Mouse (Mus musculus): ENCODE measurements at regions not wholly inside any gene's neighbourhood (a gene's known extent, or its start where the extent isn't known, plus 50 kb on each side); places are given as distances from the start of the nearest gene placed in this dataset.

GRCm38 (mm10) chr4:40374213-40374612 is 95.0 kb upstream of the Ndufb6 start:
- no peaks in the 10 kb centered on the region for H3K4me1 ChIP-seq (ENCODE audit: insufficient read depth, low read length)
- no peak overlapping the region for H3K4me2 ChIP-seq (ENCODE audit: low read depth, low read length, poor library complexity, severe bottlenecking)
- H3K27me3 ChIP-seq (ENCODE audit: insufficient read depth, low read length) = no peaks in the 10 kb centered on the region
- WGBS = 87% methylated on average over 2 of the region's 2 CpGs
- no peak for ATAC-seq (ENCODE audit: low FRiP score)
- H3K4me3 ChIP-seq (ENCODE audit: low read depth, low read length) = no peak overlapping the region
- TF ChIP-seq CTCF (IDR thresholded peaks at IDR 0.05) = no peak
- H3K9ac ChIP-seq (replicated peaks; ENCODE audit: low read length, poor library complexity, severe bottlenecking) = no peak overlapping the region
- no peaks in the 10 kb centered on the region for H3K9me3 ChIP-seq (ENCODE audit: low read length)
- no peak overlapping the region for H3K27ac ChIP-seq (ENCODE audit: low read depth, low read length)
- no peak for DNase-seq (ENCODE audit: low spot score)
- H3K36me3 ChIP-seq (ENCODE audit: insufficient read depth, low read length) = no peaks in the 10 kb centered on the region

GRCm38 (mm10) chr4:40364329-40364728 is 85.1 kb upstream of the Ndufb6 start:
- no peaks in the 10 kb centered on the region for H3K4me1 ChIP-seq (ENCODE audit: insufficient read depth, low read length)
- H3K9ac ChIP-seq (replicated peaks; ENCODE audit: low read length, poor library complexity, severe bottlenecking) = no peak overlapping the region
- no peak overlapping the region for H3K4me2 ChIP-seq (ENCODE audit: low read depth, low read length, poor library complexity, severe bottlenecking)
- ATAC-seq (ENCODE audit: low FRiP score) = no peak
- no peak overlapping the region for H3K27ac ChIP-seq (ENCODE audit: low read depth, low read length)
- no peak for TF ChIP-seq CTCF (IDR thresholded peaks at IDR 0.05)
- no peaks in the 10 kb centered on the region for H3K36me3 ChIP-seq (ENCODE audit: insufficient read depth, low read length)
- no peak overlapping the region for H3K4me3 ChIP-seq (ENCODE audit: low read depth, low read length)
- no peak for DNase-seq (ENCODE audit: low spot score)
- H3K27me3 ChIP-seq (ENCODE audit: insufficient read depth, low read length) = no peaks in the 10 kb centered on the region
- 81% methylated on average over 3 of the region's 3 CpGs for WGBS
- no peaks in the 10 kb centered on the region for H3K9me3 ChIP-seq (ENCODE audit: low read length)

GRCm38 (mm10) chr4:40359307-40359706 is 80.1 kb upstream of the Ndufb6 start:
- Histone ChIP-seq H3K9me3 (ENCODE audit: low read length) (no peaks in the 10 kb centered on the region), H3K4me1 (ENCODE audit: insufficient read depth, low read length) (no peaks in the 10 kb centered on the region), H3K4me2 (ENCODE audit: low read depth, low read length, poor library complexity, severe bottlenecking) (no peak overlapping the region), H3K27ac (ENCODE audit: low read depth, low read length) (no peak overlapping the region), H3K27me3 (ENCODE audit: insufficient read depth, low read length) (no peaks in the 10 kb centered on the region), H3K4me3 (ENCODE audit: low read depth, low read length) (no peak overlapping the region), H3K36me3 (ENCODE audit: insufficient read depth, low read length) (no peaks in the 10 kb centered on the region), H3K9ac (replicated peaks; ENCODE audit: low read length, poor library complexity, severe bottlenecking) (no peak overlapping the region)
- ATAC-seq (ENCODE audit: low FRiP score) (no peak), DNase-seq (ENCODE audit: low spot score) (no peak)
- WGBS = 52% methylated on average over 3 of the region's 3 CpGs
- no peak for TF ChIP-seq CTCF (IDR thresholded peaks at IDR 0.05)

- Histone ChIP-seq H3K27me3 (ENCODE audit: insufficient read depth, low read length) (no peaks in the 10 kb centered on the region), H3K27ac (ENCODE audit: low read depth, low read length) (no peak overlapping the region), H3K36me3 (ENCODE audit: insufficient read depth, low read length) (no peaks in the 10 kb centered on the region), H3K4me2 (ENCODE audit: low read depth, low read length, poor library complexity, severe bottlenecking) (no peak overlapping the region), H3K4me3 (ENCODE audit: low read depth, low read length) (no peak overlapping the region), H3K9ac (replicated peaks; ENCODE audit: low read length, poor library complexity, severe bottlenecking) (no peak overlapping the region), H3K4me1 (ENCODE audit: insufficient read depth, low read length) (no peaks in the 10 kb centered on the region), H3K9me3 (ENCODE audit: low read length) (no peaks in the 10 kb centered on the region)
- ATAC-seq (ENCODE audit: low FRiP score) = no peak
- 66% methylated on average over 7 of the region's 7 CpGs for WGBS
- TF ChIP-seq CTCF (IDR thresholded peaks at IDR 0.05) = no peak
- DNase-seq (ENCODE audit: low spot score) = no peak
Measured at GRCm38 (mm10) chr4:40357088-40357853, 78.0 kb upstream of the Ndufb6 start.

- DNase-seq (ENCODE audit: low spot score) = no peak
- no peaks in the 10 kb centered on the region for H3K4me1 ChIP-seq (ENCODE audit: insufficient read depth, low read length)
- no peak for ATAC-seq (ENCODE audit: low FRiP score)
- H3K4me3 ChIP-seq (ENCODE audit: low read depth, low read length) = no peak overlapping the region
- no peaks in the 10 kb centered on the region for H3K9me3 ChIP-seq (ENCODE audit: low read length)
- WGBS = 82% methylated on average over 3 of the region's 3 CpGs
- no peak overlapping the region for H3K9ac ChIP-seq (replicated peaks; ENCODE audit: low read length, poor library complexity, severe bottlenecking)
- TF ChIP-seq CTCF (IDR thresholded peaks at IDR 0.05) = no peak
- no peak overlapping the region for H3K4me2 ChIP-seq (ENCODE audit: low read depth, low read length, poor library complexity, severe bottlenecking)
- no peaks in the 10 kb centered on the region for H3K36me3 ChIP-seq (ENCODE audit: insufficient read depth, low read length)
- H3K27ac ChIP-seq (ENCODE audit: low read depth, low read length) = no peak overlapping the region
- no peaks in the 10 kb centered on the region for H3K27me3 ChIP-seq (ENCODE audit: insufficient read depth, low read length)
Measured at GRCm38 (mm10) chr4:40355791-40356450, 76.7 kb upstream of the Ndufb6 start.

- 74% methylated on average over 3 of the region's 3 CpGs for WGBS
- Histone ChIP-seq H3K27ac (ENCODE audit: low read depth, low read length) (no peak overlapping the region), H3K27me3 (ENCODE audit: insufficient read depth, low read length) (no peaks in the 10 kb centered on the region), H3K4me1 (ENCODE audit: insufficient read depth, low read length) (no peaks in the 10 kb centered on the region), H3K9me3 (ENCODE audit: low read length) (no peaks in the 10 kb centered on the region), H3K9ac (replicated peaks; ENCODE audit: low read length, poor library complexity, severe bottlenecking) (no peak overlapping the region), H3K36me3 (ENCODE audit: insufficient read depth, low read length) (no peaks in the 10 kb centered on the region), H3K4me3 (ENCODE audit: low read depth, low read length) (no peak overlapping the region), H3K4me2 (ENCODE audit: low read depth, low read length, poor library complexity, severe bottlenecking) (no peak overlapping the region)
- ATAC-seq (ENCODE audit: low FRiP score) = no peak
- DNase-seq (ENCODE audit: low spot score) = no peak
- no peak for TF ChIP-seq CTCF (IDR thresholded peaks at IDR 0.05)
Measured at GRCm38 (mm10) chr4:40354456-40354855, 75.2 kb upstream of the Ndufb6 start.
